Mouse (Mus musculus): ENCODE measurements around the gene Homer1.

Gene Homer1

DNA sequence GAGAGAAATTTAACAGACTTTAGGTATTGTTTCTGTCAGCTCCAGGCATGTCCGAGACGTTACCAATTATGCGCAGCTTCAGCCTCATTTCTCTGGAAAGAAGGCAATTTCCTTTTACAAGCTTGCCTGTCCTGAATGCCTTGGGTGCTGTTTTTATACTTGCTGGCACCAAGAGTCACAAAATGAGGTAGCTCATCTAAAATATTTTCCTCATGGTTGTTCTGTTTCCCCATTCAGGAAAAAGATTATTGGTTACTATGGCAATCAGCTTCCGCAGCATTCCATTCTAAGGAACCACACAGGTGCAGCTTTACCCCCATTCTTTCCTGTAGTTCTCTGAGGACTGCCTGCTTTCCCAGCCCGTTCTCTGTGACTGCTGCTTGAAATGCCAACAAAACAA lies at the start of gene Homer1:
Gene Homer1 (plus strand): TSS at position 320 of the 400 bp plus-strand sequence.
- DNase-seq, result no peak

DNA sequence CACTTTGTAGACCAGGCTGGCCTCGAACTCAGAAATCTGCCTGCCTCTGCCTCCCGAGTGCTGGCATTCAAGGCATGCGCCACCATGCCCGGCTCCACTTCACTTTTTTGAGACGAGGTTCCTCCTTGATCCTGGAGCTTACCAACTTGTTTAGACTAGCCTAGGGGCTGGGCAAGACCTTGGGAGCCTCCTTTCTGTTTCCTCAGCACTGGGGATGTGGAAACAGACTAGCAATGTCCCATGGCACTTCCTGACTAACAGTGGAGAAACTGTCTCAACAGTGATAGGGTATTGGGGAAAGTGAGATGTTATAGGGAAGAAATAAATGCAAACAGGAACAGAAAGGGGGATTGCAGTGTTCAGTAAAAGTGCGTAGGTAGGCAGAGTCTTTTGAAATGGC lies 47.7 kb upstream of the Homer1 start:
- no peak for DNase-seq

DNA sequence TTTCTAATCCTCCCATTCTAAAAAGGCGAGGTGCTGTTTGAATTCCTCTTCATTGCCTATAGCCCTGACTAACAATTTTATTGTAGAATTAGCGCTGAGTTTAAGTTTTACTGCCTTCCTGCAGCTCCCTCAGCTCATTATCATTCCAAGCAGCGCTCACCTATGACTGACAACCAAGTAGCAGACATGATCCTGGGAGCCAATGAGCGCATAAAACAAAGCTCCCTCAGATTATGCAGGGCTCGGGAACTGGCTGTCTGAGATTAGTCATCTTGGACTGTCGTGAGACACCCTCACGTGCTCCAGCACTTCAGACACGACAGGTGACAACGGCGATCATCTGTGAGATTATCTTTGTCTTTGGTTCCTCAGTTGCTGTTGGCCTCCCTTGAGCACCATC lies 47.3 kb upstream of the Homer1 start:
- DNase-seq, result no peak

DNA sequence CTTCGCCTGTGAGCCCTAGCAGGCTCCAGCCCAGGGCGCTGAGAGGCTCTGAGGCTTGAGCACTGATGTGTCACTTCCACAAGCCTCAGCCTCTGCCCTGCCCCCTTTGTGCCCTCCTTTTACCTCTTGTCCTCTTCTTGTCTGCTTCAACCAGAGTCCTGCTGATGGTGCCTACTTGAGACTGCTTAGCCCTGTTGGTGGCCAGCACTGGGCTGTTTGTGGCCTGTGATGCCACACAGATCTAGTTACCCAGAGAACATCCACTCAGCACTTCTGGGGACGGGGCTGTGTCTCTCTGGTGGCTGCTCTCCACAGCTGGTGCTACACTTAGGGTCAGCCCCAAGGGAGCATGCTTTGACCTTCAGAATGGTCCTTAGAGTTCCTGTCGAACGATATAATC lies 46.5 kb upstream of the Homer1 start:
- DNase-seq, result no peak

DNA sequence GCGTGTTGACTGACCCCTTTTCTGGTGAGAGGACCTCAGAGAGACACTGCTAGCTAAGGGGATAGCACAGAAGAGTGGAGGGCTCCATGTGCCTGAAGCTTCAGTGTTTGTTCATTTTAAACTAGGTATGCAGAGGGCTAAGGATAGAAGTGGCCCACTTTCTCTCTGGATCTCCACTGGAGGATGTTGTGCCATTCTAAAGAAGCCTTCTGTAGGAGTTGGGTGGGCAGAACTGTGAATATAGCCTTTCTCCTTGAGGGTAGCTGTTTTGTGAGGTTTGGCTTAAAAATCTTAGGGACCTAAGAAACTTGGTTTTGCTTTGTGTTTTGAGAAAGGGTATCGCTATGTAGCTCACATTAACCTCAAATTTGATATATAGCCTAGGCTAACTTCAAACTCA lies 32.3 kb upstream of the Homer1 start:
- no peak for DNase-seq

DNA sequence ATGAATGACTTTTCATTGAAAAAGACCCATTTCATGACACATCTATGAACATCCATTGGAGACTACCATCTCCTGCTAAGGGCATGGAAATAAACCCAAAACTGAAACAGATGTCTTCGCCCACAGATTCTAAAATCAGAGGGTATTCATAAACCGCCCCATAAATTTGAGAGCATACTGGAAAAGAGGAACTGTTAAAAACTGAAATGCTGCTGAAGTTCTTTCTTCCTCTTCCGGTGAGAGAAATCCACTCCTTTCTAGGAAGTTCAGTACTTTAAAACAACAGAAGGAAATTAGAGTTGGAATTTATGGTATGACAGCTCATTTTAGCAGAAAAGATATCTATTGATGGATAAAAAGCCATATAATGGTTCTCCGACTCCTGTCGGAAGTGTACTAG lies 1.1 kb downstream of the Homer1 start:
- no peak for DNase-seq

DNA sequence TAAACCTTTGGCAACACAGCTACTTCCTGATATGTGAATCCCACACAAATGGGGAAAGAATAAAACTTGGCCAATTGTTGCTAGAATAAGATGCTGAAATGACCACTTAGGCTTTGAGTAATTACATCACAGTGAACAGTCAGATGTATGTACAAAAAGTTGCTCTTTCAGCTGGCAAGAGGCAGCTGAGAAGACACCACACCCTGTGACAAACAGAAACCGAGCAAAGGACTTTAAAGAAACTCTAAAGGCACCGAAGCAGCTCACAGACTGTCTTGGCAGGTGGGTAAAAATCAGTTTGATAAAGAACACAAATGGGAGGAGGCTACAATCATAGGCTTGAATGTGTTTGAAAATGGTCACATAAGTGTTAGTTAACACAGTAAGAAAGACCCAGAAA lies 1.6 kb downstream of the Homer1 start:
- no peak for DNase-seq

DNA sequence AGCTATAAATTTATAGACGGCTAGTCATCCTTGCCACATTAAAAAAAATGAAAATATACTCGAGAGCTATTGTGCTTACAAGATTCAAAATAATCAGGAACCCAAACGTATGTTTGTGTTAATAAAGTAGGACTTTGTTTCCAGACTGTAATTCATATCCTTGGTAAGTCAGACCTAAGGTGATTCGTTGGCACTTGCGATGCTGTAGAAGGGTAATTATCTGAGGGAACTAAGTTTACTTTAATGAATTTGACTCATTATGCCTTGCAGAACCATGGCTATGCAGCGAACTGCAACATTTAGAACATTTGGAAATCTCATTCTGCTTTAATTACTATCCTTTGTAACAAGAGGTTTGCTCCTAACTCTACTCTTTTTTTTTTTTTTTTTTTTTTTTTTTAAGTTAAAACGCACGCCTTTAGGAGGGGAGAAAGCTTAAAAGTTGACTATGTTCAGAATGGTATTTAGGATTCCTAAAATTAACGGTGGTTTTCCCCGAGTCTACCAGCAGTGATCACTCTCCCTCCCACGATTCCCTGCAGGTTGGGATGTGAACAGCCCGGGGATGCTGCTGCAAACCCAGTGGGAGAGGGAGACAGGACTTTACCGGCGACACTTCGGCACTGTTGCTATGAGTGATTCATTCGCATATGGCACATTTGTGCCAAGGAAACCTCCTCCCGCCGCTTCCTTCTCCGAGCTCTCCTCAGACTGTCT lies 3.6 kb downstream of the Homer1 start:
- no peak for DNase-seq

DNA sequence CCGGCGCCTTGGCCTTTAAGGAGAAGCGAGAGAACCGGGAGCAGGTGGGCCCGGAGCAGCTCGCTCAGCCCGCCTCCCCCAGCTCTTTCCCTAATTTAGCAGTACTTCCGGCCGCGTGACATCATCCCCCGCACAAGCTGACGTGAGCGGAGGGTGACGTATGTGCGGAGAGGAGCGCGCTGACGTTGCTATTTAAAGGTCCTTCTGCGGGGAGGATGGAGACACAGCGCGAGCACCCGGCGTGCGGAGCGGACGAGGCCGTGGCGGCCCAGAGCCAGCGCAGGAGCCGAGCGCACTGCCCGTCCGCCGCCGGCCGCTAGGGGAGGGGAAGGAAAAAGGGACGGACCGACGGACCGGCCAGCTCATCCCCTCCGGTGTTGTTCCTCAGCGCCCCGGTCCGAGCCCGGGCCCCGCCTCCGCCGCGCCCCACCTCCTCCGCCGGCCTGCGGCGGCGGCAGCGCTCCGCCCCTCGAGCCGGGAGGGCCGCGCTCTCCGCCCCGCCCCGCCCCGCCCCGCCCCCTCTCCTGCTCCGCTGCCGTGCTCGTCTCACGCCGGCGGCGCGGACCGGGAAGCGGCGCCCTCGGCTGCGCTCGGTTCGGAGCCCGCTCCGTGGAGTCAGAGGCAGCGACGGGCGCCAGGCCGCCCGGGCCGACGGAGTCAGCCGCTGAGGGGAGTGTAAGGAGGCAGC lies 4.3 kb downstream of the Homer1 start:
- DNase-seq, result peak; percentile 98

DNA sequence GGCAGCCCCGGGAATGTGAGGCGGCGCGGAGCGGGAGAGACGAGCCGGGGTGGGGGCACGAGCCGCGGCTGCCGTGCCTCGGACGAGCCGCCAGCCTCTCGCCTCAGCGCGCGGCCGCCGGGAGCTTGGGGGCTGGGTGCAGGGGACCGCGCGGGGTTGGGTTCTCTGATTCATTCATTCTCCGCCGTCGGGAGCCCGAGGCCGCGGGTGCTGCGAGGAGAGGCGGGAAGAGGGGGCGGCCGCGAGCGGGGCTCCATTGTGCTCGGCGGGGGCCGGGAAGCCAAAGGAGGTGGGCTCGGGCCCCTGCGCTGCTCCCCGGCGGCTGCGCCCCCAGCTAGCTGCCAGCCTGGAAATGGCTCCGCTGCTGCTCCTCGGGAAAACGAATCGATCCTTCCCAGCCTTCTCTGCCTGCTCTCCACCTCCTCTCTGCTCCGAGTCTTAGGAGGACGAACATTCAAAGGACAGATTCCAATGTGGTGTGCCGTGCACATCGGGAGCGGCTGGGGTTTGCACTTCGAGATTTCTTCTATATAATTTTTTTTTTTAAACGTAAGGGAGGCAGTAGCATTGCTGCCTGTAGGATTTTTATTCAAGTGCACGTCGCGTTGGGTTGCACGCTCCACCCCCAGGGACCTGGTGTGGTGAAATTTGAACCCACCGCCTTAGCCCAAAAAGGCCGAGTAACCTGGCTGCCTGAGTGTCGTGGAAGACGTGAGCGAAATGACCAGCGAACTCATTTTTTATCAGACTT lies 5.0 kb downstream of the Homer1 start:
- no peak for DNase-seq

DNA sequence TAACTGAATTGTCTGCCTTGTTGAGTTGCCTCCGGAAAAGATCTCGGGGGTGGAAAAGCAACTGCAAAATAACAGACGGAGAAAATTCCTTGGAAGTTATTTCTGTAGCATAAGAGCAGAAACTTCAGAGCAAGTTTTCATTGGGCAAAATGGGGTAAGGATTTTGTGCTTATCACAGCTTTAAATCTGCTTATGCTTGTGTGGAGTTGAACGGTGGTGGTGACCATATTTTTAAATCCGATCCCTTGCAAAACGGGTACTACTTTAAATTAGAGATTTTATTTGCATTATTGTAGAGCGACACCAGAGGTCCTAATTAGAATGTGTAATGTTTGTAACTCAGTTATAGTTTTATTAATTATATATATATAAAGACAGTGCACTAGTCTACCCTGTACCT lies 5.7 kb downstream of the Homer1 start:
- DNase-seq, result no peak

DNA sequence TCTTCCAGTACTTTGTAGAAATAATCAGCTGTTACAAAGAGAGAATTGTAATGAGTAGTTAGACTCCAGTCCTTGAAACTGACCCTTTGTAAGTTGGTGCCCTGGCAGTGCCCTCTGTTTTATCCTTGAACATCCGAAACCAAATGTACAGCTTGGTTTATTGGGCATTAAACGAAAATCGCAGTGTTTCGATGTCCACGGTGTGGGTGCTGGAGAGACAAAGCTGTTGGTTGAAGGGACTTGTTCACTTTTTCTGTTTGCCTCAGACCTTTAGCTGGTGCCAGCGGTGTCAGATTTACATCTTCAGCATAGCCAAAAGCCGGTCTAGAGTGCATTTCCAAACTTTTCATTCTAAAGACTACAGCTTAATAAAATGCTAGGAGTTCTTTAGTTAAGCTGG lies 6.2 kb downstream of the Homer1 start:
- no peak for DNase-seq

DNA sequence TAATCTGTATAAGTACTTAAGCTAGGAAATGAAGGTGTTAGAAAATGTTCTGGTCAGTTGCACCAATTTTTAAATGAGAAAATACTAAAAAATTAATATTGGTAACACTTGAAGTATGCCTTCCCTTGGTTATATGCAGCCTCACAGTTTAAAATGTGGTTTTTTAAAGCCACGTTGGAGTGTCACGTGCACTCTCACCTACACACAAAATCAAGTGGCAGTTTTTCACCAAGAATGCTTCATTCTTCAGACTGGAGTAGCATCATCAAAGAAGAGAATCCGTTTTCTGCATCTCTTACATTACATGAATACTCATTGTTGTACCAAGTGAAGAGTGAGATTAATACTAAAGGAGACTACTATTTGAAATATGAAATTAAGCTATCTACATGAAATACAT lies 7.1 kb downstream of the Homer1 start:
- no peak for DNase-seq

DNA sequence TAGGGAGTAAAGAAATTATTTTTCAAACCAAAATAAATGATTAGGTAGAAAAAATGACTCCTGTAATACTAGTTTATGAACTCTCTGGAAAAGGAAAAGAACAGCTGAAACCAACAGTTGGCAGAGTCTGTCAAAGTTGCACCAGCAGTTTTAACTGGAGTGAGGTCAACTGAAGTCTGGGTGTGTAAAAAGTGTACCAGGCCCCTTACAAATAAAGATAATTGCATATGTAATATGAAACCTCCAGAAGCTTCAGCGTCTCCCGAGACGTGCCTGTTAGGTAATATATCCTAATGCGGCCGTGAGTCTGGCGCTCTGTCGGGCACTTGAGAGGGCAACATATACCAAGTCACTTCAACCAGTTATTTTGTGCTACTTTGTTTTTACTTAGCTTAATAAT lies 8.3 kb downstream of the Homer1 start:
- DNase-seq, result no peak

DNA sequence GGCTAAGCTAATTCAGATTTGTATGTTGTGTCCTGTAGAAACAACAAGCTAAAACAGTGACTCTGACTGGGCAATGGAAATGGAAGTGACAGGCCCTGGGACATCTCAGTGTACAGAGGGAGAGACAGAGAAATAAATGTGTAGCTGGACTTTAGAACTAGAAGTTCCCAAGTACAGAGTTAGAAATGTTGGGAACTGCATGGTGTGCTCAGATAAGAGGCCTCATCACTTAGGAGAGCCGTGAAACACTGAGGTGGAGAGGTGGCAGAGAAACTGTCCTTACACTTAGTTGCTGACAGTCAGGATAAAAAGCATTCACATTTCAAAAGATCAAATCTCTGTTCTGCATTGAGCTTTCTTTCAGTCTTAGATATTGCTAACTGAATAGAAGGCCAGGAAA lies 9.9 kb downstream of the Homer1 start:
- no peak for DNase-seq

DNA sequence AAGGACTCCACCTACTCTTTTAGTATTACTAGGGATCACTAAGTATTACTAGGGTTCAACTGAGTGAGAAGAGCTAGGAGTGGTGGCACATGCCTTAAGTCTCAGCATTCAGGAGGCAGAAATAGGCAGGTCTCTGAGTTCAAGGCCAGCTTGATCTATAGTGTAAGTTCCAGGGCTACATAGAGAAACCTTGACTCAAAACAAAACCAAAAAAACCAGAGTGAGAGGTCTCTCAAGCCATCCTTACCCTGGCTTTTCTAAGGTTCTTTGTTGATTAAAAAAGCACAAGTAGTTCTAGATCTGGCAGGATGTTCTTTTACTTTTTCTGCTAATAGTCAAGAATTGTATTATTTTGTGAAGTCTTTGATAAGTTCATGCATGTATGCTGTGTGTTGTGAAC lies 13.1 kb downstream of the Homer1 start:
- DNase-seq, result no peak

DNA sequence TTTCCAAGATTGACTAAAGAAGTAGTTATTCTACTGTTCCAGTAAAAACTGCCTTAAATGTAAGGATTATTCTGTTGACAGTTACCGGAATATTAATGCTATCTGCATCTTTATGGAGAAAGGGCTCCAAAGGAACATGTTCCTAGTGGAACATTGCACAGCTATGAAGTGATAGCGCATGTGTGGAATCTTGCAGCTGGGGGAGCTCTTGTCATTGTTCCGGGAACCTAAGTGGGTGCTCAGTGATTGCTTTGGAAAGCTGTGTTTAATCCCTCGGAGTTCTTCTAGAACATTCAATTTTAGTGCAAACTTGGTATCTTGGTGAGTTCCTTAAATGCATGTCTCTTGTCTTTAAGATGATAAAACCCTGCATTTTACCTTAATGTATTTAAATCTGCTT lies 14.9 kb downstream of the Homer1 start:
- no peak for DNase-seq

DNA sequence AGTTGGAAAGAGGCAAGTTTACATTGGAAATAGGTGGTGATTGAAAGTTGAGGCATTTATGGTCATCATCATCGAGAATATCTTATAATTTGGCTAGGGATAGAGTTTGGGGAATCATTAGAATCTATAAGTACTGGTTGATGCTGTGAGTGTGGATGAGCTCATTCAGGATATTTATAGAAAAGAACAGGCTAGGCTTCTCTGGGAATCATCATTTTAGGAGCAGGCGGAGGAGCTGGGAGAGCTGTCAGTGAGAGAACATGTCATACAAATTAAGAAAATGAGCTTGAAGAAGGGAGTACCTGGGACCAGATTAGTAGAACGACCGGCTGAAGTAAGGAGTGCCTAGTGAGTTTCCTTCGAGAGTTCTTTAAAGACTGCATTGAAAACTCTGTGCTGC lies 20.7 kb downstream of the Homer1 start:
- no peak for DNase-seq

DNA sequence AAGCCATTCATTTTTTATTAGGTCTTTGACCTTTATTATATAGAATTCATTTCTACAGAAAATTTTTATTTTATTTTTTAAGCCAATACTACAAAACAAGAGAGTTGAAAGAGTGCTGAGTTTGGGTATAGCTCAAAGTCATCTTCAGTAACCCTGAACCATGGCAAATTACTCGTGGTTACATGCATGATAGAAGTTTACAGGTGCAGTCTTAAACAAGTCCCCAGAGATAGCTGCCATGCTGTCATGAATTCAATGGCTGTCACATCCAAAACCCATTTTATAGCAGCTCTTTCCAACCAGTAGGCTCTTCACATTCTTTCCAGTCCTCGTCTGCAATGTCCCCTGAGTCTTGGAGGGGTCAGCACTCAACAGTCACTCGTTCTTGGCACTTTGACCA lies 26.9 kb downstream of the Homer1 start:
- no peak for DNase-seq

DNA sequence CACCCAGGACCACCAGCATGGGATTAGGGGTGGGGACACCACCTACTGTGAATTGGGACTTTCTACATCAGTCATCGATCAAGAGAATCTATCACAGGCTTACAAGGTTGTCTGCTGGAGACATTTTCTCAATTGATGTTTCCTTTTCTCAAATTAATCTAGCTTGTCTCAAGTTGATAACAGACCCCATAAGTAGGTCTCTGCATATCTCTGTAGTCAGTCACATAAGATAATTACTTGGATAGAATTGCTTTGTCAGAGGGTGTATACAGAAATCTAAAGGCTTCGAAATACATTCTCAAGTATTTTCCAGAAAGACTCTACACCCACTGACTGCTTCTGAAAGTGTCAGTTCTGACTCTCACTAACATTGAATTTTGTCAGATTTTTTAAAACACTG lies 32.3 kb downstream of the Homer1 start:
- DNase-seq, result no peak

DNA sequence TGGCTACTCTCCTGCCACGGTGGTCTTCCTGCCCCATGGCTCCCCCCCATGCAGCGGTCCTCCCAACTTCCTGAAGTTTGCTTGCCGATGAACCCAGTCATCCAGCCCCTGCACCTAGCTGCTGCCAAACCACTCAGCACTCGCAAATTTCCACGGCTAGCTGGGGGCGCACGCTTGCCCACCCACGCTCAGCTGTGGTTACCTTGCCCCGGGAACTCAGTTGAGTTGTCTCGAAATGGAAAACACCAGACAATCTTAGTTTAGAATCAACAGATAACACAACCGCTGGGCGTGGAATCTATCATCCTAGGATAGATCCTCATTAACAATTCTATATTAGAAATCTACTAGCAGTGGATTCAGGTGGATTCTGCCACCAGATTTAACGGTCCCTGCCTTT lies 33.1 kb downstream of the Homer1 start:
- no peak for DNase-seq

DNA sequence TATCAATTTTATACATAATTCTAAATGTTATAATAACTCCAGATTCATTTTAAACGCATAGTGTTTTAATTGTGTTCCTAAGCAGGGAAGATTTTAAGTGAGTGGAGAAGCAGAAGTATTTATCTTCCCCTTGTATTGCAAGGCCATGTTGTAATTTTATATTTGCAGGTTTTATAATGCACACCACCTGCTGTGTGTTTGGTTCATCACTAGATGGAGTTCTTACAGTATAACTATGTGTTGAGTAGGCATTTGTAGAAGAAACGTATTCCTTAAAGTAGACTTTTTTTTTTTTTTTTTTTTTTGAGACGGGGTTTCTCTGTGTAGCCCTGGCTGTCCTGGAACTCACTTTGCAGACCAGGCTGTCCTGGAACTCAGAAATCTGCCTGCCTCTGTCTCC lies 35.9 kb downstream of the Homer1 start:
- DNase-seq, result no peak

DNA sequence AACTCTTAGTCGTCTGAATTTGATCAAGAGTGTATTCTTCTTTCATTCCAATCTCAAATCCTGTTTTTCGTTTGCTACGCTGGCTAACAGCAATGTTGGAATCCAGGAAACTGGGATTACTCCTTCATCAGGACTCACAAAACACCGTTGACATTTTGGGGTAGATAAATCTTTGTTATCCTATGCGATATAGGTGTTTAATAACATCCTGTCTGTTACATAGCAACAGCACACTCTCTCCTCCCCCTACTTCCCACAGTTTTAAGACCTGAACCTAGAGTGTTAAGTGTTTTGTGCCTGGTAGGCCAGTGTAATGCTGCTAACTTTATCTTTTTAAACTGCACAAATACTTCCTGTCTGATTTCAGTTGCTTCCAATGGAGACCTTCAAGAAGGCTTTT lies 39.0 kb downstream of the Homer1 start:
- DNase-seq, result no peak

DNA sequence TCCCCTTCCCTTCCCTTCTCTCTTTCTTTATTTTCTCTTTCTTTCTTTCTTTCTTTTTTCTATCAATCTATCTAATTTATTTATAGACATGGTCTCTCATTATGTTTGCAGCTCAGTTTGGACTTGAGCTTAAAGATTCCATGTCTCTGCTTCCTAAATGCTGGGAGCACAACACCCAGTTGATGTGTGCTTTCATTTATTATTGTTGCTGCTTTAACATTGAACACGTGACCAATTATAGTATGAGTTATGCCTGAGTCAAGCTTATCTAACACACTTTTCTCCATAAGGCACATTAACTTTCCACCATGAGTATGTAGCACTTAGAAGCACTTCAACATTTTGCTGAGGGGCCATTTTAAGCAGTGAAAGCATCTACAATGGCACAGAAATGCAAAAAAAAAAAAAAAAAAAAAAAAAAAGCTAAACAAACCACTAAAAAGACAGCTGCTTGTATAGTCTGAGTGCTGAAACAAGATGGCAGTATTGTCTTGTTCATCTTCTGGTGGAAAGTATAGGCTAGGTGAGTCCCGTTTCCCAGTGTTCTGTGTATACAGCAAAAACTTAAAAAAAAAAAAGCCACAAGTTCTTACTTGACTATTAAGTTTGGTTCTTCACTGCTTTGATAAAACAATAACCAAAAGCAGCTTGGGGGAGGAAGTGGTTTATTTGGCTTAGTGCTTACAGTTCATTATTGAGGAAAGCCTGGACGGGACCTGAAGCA lies 41.3 kb downstream of the Homer1 start:
- DNase-seq, result no peak
